Mouse (Mus musculus): Measurements from ENCODE around the gene Supt6.

DNA sequence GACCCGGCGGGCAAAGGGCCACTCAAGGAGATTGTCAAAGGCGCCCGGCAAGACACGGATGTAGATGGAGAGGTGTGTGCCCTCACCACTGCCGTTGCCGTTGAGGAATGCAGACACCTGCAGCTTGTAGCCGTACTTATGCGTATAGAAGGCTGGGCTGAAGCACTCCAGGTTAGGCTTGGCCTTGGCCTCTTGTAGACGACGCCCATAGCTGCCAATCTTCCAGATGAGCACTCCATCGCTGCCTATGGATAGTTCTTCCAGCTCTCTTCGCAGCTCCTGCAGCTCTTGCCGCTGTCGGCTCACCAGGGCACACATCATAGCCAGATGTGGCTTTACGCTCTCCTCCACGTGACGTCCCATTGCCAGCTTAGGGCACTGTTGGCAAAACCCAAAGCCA lies 85.6 kb downstream of the Supt6 start:
- TF ChIP-seq BHLHE40 (IDR thresholded peaks at IDR 0.05; ENCODE audit: low read depth, low read length) = no peak
- TF ChIP-seq CTCF (conservative IDR thresholded peaks at IDR 0.05 in 1 of 2, IDR thresholded peaks at IDR 0.05 in 1 of 2; ENCODE audit: low read depth in 2 of 2, low read length in 2 of 2) = no peak

All from CH12.LX (cell line).